Mouse (Mus musculus) brain, embryonic 14.5 days (tissue): Measurements from ENCODE around the gene Pde4d.

Experiments used
- CTCF ChIP-seq: fragments of 200-500 bp; IDR thresholded peaks from 2 replicates; pipeline ENCODE4 v1.5.1; 2012; ENCODE audit warnings: inconsistent platforms, mild to moderate bottlenecking, moderate library complexity, borderline replicate concordance; ENCODE audit not compliant: insufficient read depth, insufficient read length; ENCODE audit errors: extremely low read depth
- POLR2A ChIP-seq: fragments of 200-500 bp; IDR thresholded peaks from 2 replicates; pipeline ENCODE4 v1.6.1; 2012; ENCODE audit warnings: mild to moderate bottlenecking, inconsistent platforms, borderline replicate concordance; ENCODE audit not compliant: poor library complexity, insufficient read depth, insufficient read length, severe bottlenecking; ENCODE audit errors: extremely low read depth

DNA sequence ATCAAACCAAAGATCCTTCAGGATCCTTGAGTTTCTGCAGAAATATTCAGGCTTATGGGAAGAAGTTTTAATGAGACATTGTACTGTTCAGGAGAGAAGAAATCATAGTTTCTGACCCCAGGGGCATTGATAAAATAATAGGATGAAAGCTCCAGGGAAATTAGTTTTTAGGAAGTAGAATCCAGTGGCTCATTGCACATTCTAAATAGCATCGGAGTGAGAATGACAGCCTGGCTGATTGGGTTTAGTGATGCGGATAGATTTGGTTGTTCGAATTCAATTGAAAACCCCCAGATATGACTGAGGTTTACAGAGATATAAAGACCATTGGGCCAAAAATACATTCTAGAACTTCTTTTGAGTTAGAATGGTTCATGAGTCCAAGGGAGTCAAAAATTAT, 970.7 kb downstream of the Pde4d start:
- TF ChIP-seq POLR2A, result no peak
- TF ChIP-seq CTCF, result no peak
